Mouse (Mus musculus) testis, adult 2 months (tissue): ENCODE measurements around the gene Rnf26.

Experiments
- CTCF ChIP-seq: fragments of 200-500 bp; IDR thresholded peaks from 2 replicates; pipeline ENCODE4 v1.5.1; 2012; ENCODE audit warnings: low read depth, mild to moderate bottlenecking, inconsistent platforms, low read length, moderate library complexity; ENCODE audit not compliant: control insufficient read depth, insufficient read depth, insufficient replicate concordance
- POLR2A ChIP-seq: fragments of 200-500 bp; IDR thresholded peaks from 2 replicates; pipeline ENCODE4 v1.6.1; 2012; ENCODE audit warnings: low read depth, mild to moderate bottlenecking, inconsistent platforms, low read length, moderate library complexity; ENCODE audit not compliant: control insufficient read depth

GRCm38 (mm10) chr9:44093612-44094503, 19.5 kb downstream of the Rnf26 start:
- peak; percentile 85 for TF ChIP-seq CTCF
- TF ChIP-seq POLR2A = no peak; the same call in 1 of the 2 replicates
